Mouse (Mus musculus): ENCODE measurements around the gene Arid1b.

DNA sequence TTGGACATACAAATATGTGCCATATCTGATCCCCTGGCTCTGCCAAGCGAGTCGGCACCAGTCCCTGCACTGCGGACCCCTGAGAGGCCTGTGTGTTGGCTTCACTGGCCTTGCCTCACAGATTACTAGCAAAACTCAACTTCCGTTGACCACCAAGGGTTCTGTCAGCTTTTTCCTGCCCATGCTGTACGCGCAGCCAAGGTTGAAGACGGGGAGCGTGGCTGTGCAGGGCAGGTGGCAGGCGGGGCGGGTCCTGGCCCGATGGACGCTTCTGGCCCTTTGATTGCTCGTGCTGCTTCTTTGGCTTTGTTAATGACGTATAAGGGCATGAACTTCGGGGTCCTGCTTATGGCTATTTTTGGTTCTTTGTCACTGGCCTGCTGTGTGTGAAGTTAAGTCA lies 253.6 kb downstream of the Arid1b start:
- TF ChIP-seq GATA1 (IDR thresholded peaks at IDR 0.05; ENCODE audit: borderline replicate concordance, low read length) (no peak), CTCF (IDR thresholded peaks at IDR 0.05; ENCODE audit: low read depth, low read length) (no peak), TAL1 (conservative IDR thresholded peaks at IDR 0.05; ENCODE audit: low read depth, low read length) (no peak)
